Mouse (Mus musculus) hindbrain, postnatal 0 days (tissue): ENCODE measurements around the gene Ccdc155. TPM values are rescaled to one million over a fixed set of nuclear protein-coding genes. Genes with fewer than 3 reads are reported as not detected.
A peak's percentile ranks its signal among the peaks of the same experiment; 100 is the strongest.

ENCODE experiments used
- ATAC-seq: fragments of 200-750 bp; cut with Nextera tagmentation; 2 replicates; pipeline ENCODE4 v1.8.0; 2017; ENCODE audit warnings: mild to moderate bottlenecking, moderate TSS enrichment, moderate library complexity
- DNase-seq: peaks from one replicate; pipeline ENCODE4 v3.0.0-alpha.2; 2015; ENCODE audit warnings: low spot score
- H3K27ac ChIP-seq: fragments of 300-500 bp; sonication (generic); 2 replicates; pipeline ENCODE4 v1.5.1; 2014; ENCODE audit warnings: mild to moderate bottlenecking
- H3K27me3 ChIP-seq: fragments of 300-500 bp; sonication (generic); 2 replicates; pipeline ENCODE4 v1.6.1; 2014; ENCODE audit warnings: low read length, mixed read lengths; ENCODE audit not compliant: insufficient read depth
- H3K36me3 ChIP-seq: fragments of 300-500 bp; sonication (generic); 2 replicates; pipeline ENCODE4 v1.6.1; 2014; ENCODE audit warnings: low read length, mixed read lengths; ENCODE audit not compliant: insufficient read depth
- H3K4me1 ChIP-seq: fragments of 300-500 bp; sonication (generic); 2 replicates; pipeline ENCODE4 v1.6.1; 2014; ENCODE audit warnings: antibody characterized with exemption, low read length, mixed read lengths; ENCODE audit not compliant: insufficient read depth
- H3K4me2 ChIP-seq: fragments of 300-500 bp; sonication (generic); 2 replicates; pipeline ENCODE4 v1.6.1; 2014; ENCODE audit warnings: low read depth, mild to moderate bottlenecking, low read length, moderate library complexity, mixed read lengths
- H3K4me3 ChIP-seq: fragments of 300-500 bp; sonication (generic); 2 replicates; pipeline ENCODE4 v1.5.1; 2014; ENCODE audit warnings: low read length
- H3K9ac ChIP-seq: fragments of 300-500 bp; sonication (generic); replicated peaks from 2 replicates; pipeline ENCODE4 v1.6.1; 2014; ENCODE audit warnings: mild to moderate bottlenecking, low read length, moderate library complexity, mixed read lengths
- H3K9me3 ChIP-seq: fragments of 300-500 bp; sonication (generic); 2 replicates; pipeline ENCODE4 v1.6.1; 2016; ENCODE audit warnings: low read length, mixed read lengths
- CTCF ChIP-seq: IDR thresholded peaks from 2 replicates; pipeline ENCODE4 v1.5.1; 2016; ENCODE audit warnings: antibody characterized with exemption, control low read depth, low read depth
- WGBS: fragments of 180-500 bp; shearing (Covaris S2); extraction: QIAGEN DNeasy Blood & Tissue Kit; methylation state at CpG from one replicate; pipeline ENCODE4 v1.1.7; 2014; 5-methylcytosine and 5-hydroxymethylcytosine counted together
- polyA plus RNA-seq: library from polyadenylated mRNA; unstranded; fragments of >200 nt; fragmentation: Nextera tagmentation; extraction: Ambion mirVana; gene quantifications from 2 replicates; pipeline ENCODE4 v1.2.1, GENCODE M21; 2015
- total RNA-seq: library from RNA; depleted of rRNA; stranded (reverse); fragments of >200 nt; gene quantifications from 2 replicates; pipeline ENCODE4 v1.2.3, GENCODE M21; 2014; rRNA removed

Gene Ccdc155
- total RNA-seq (0.10 TPM in 1 of 2 replicates, not detected in the other), polyA plus RNA-seq (0.46 and 0.55 TPM in 2 replicates)

GRCm38 (mm10) chr7:45204380-45205143 is at the start of gene Ccdc155:
Gene Ccdc155 (minus strand): TSS chr7:45204892.
- H3K27me3 ChIP-seq, result no peaks in the 10 kb centered on the region
- ATAC-seq (peak; percentile 98), DNase-seq (peak; percentile 99)
- peak within 1 kb of the TSS; percentile 41 for H3K4me3 ChIP-seq
- H3K4me2 ChIP-seq, result peak within 1 kb of the TSS; percentile 57
- H3K36me3 ChIP-seq, result no peaks in the 10 kb centered on the region
- no peaks in the 10 kb centered on the region for H3K9me3 ChIP-seq
- H3K4me1 ChIP-seq, result no peaks in the 10 kb centered on the region
- peak within 1 kb of the TSS; percentile 33; the same call in 1 of the 2 replicates for H3K9ac ChIP-seq
- 9% methylated on average over 44 of the region's 44 CpGs for WGBS
- TF ChIP-seq CTCF, result no peak
- peak within 1 kb of the TSS; percentile 64; the same call in 1 of the 2 replicates for H3K27ac ChIP-seq

GRCm38 (mm10) chr7:45253806-45254205 is 49.1 kb upstream of the Ccdc155 start:
- no peaks in the 10 kb centered on the region for H3K4me1 ChIP-seq
- H3K9me3 ChIP-seq, result no peaks in the 10 kb centered on the region
- 89% methylated on average over 8 of the region's 8 CpGs for WGBS
- H3K4me3 ChIP-seq, result no peak overlapping the region
- no peaks in the 10 kb centered on the region for H3K27me3 ChIP-seq
- no peak overlapping the region for H3K9ac ChIP-seq
- TF ChIP-seq CTCF, result no peak
- H3K4me2 ChIP-seq, result no peak overlapping the region
- no peaks in the 10 kb centered on the region for H3K36me3 ChIP-seq
- no peak overlapping the region for H3K27ac ChIP-seq
- no peak for ATAC-seq
- no peak for DNase-seq

- 25% methylated on average over 3 of the region's 3 CpGs for WGBS
- no peak overlapping the region for H3K4me3 ChIP-seq
Observed at GRCm38 (mm10) chr7:45247666-45248065, 43.0 kb upstream of the Ccdc155 start.

DNA sequence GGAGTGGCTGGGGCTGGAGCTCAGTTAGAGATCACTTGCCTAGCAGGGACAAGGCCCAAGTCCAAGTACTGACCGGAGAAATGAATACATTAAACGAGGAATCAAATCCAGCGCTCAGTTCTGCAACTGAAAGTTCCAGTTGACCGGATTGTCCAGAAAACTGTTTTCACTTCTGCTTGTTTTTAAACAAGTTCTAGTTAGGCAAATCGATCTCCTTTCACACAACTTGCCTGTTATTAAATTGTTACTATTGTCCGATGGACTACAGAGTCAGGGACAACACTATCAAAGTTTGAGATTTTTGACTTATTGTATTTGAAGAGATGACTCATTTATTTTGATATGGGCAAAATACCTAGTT is 36.7 kb upstream of the Ccdc155 start:
- Histone ChIP-seq H3K27ac (no peak overlapping the region), H3K36me3 (no peaks in the 10 kb centered on the region), H3K9ac (no peak overlapping the region), H3K4me2 (peak overlapping the region; percentile 54), H3K27me3 (no peaks in the 10 kb centered on the region), H3K9me3 (no peaks in the 10 kb centered on the region), H3K4me3 (peak overlapping the region; percentile 36), H3K4me1 (no peaks in the 10 kb centered on the region)
- ATAC-seq (no peak), DNase-seq (no peak)
- WGBS, result 71% methylated on average over 6 of the region's 6 CpGs
- TF ChIP-seq CTCF, result no peak

More at GRCm38 (mm10) chr7:45247666-45248065, 43.0 kb upstream of the Ccdc155 start:
- Histone ChIP-seq H3K4me2 (no peak overlapping the region), H3K4me1 (no peaks in the 10 kb centered on the region), H3K27ac (no peak overlapping the region), H3K9me3 (no peaks in the 10 kb centered on the region), H3K9ac (no peak overlapping the region), H3K36me3 (no peaks in the 10 kb centered on the region), H3K27me3 (no peaks in the 10 kb centered on the region)
- TF ChIP-seq CTCF, result no peak
- no peak for DNase-seq
- no peak for ATAC-seq

DNA sequence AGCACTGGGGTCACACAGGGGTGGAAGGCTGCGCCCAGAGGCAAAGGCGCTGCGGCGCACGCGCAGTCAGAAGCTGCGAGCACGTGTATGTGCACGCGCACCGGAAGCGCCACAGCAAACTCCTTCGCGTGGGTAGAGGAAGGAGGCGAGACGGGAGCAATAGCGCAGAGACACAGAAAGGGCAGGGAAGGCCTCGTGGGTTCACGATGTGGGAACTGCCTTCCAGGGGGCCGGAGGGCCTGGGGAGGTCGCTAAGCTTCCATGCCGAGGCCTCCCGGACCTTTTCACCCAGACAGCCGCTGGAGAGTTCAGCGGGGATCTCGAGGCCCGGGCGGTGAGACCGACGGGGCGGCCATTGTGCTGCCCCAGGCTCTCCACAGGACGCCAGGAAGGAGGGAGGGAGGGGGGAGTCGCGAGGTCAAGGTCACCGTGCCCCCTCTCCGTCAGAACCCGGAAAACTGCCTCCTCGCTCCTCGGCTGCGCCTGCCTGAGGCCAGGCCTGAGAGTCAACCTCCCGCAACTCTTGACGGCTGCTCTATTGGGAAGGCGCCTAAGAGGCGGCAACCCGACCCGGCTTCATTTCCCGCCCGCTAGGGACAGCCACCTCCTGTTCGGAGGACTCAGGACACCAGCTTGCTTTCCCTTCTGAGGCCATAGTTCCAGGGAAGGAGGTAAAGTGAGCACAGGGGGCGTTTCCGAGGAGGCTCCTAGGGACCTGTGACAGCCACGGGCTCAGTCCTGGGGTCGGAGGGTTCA is 36.1 kb upstream of the Ccdc155 start, which contains the start of gene Slc6a16:
Gene Slc6a16 (plus strand): TSS at position 453 of the 756 bp plus-strand sequence.
- H3K4me2 ChIP-seq, result peak within 1 kb of the TSS; percentile 54
- no peaks in the 10 kb centered on the region for H3K9me3 ChIP-seq
- H3K4me1 ChIP-seq, result no peaks in the 10 kb centered on the region
- no peaks in the 10 kb centered on the region for H3K36me3 ChIP-seq
- H3K9ac ChIP-seq, result peak within 1 kb of the TSS; percentile 56
- H3K27ac ChIP-seq, result no peak within 1 kb of the TSS
- no peaks in the 10 kb centered on the region for H3K27me3 ChIP-seq
- TF ChIP-seq CTCF, result no peak
- WGBS, result 9% methylated on average over 50 of the region's 53 CpGs
- peak within 1 kb of the TSS; percentile 36 for H3K4me3 ChIP-seq
- ATAC-seq (peak; percentile 69; the same call in 1 of the 2 replicates), DNase-seq (peak; percentile 84)

DNA sequence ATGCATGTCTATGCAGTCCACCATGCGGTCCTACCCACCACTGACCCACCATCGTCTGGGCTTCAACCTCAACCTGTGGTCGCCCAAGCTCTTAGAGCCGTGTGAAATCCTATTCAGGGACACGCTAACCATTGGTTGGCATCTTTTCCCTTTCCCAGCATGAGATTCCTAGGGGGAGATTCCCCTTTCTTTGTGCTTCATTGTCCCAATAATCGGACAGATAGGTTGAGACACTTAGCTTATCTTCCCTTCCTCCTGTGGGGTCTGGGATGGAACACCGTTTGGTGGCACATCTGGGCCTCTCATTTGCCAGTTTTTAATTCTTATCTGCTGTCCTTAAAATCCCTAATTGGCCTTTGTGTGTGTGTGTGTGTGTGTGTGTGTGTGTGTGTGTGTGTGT is 35.4 kb upstream of the Ccdc155 start:
- Histone ChIP-seq H3K4me1 (no peaks in the 10 kb centered on the region), H3K27me3 (no peaks in the 10 kb centered on the region), H3K9ac (no peak overlapping the region), H3K36me3 (no peaks in the 10 kb centered on the region), H3K4me3 (no peak overlapping the region), H3K9me3 (no peaks in the 10 kb centered on the region), H3K27ac (no peak overlapping the region), H3K4me2 (no peak overlapping the region)
- no peak for TF ChIP-seq CTCF
- ATAC-seq (no peak), DNase-seq (no peak)
- WGBS, result 60% methylated on average over 7 of the region's 7 CpGs
